Mouse (Mus musculus) kidney, embryonic 14.5 days (tissue): ENCODE measurements at regions not wholly inside any gene's neighbourhood (a gene's known extent, or its start where the extent isn't known, plus 50 kb on each side); places are given as distances from the start of the nearest gene placed in this dataset.

Experiments
- ATAC-seq: fragments of 200-750 bp; cut with Nextera tagmentation; 2 replicates; pipeline ENCODE4 v1.8.0; 2017; ENCODE audit warnings: moderate number of reproducible peaks, mild to moderate bottlenecking, moderate TSS enrichment, moderate library complexity; ENCODE audit not compliant: low FRiP score, low TSS enrichment
- H3K27ac ChIP-seq: fragments of 300-500 bp; sonication (generic); 2 replicates; pipeline ENCODE4 v1.5.1; 2014; ENCODE audit warnings: low read depth, mild to moderate bottlenecking, low read length, moderate library complexity, mixed read lengths
- H3K27me3 ChIP-seq: fragments of 300-500 bp; sonication (generic); 2 replicates; pipeline ENCODE4 v1.6.1; 2014; ENCODE audit warnings: mild to moderate bottlenecking, low read length; ENCODE audit not compliant: control insufficient read depth, insufficient read depth
- H3K36me3 ChIP-seq: fragments of 300-500 bp; sonication (generic); 2 replicates; pipeline ENCODE4 v1.6.1; 2014; ENCODE audit warnings: low read length, mixed read lengths; ENCODE audit not compliant: control insufficient read depth, insufficient read depth
- H3K4me1 ChIP-seq: fragments of 300-500 bp; sonication (generic); 2 replicates; pipeline ENCODE4 v1.6.1; 2014; ENCODE audit warnings: low read length, mixed read lengths; ENCODE audit not compliant: control insufficient read depth, insufficient read depth
- H3K4me2 ChIP-seq: fragments of 300-500 bp; sonication (generic); replicated peaks from 2 replicates; pipeline ENCODE4 v1.6.1; 2014; ENCODE audit warnings: low read depth, mild to moderate bottlenecking, low read length
- H3K4me3 ChIP-seq: fragments of 300-500 bp; sonication (generic); 2 replicates; pipeline ENCODE4 v1.5.1; 2014; ENCODE audit warnings: mild to moderate bottlenecking, low read length
- H3K9ac ChIP-seq: fragments of 300-500 bp; sonication (generic); 2 replicates; pipeline ENCODE4 v1.6.1; 2014; ENCODE audit warnings: low read depth, mild to moderate bottlenecking, low read length, moderate library complexity
- H3K9me3 ChIP-seq: fragments of 300-500 bp; sonication (generic); 2 replicates; pipeline ENCODE4 v1.6.1; 2016; ENCODE audit warnings: low read length; ENCODE audit not compliant: control insufficient read depth
- WGBS: fragments of 180-500 bp; shearing (Covaris S2); extraction: QIAGEN DNeasy Blood & Tissue Kit; methylation state at CpG from one replicate; pipeline ENCODE4 v1.1.7; 2014; 5-methylcytosine and 5-hydroxymethylcytosine counted together

GRCm38 (mm10) chr17:84129204-84129603 lies 58.5 kb downstream of the Zfp36l2 start:
- H3K27me3 ChIP-seq: no peaks in the 10 kb centered on the region
- no peaks in the 10 kb centered on the region for H3K36me3 ChIP-seq
- ATAC-seq: no peak
- WGBS: 58% methylated on average over 13 of the region's 13 CpGs
- no peak overlapping the region for H3K4me2 ChIP-seq
- no peak overlapping the region for H3K4me3 ChIP-seq
- H3K9ac ChIP-seq: no peak overlapping the region
- H3K27ac ChIP-seq: peak overlapping the region; percentile 18; the same call in 1 of the 2 replicates
- H3K9me3 ChIP-seq: no peaks in the 10 kb centered on the region
- H3K4me1 ChIP-seq: no peaks in the 10 kb centered on the region; the same call in 1 of the 2 replicates

GRCm38 (mm10) chr17:84128262-84128661 lies 59.5 kb downstream of the Zfp36l2 start:
- Histone ChIP-seq H3K9me3 (no peaks in the 10 kb centered on the region), H3K9ac (no peak overlapping the region), H3K36me3 (no peaks in the 10 kb centered on the region), H3K4me2 (no peak overlapping the region), H3K27ac (no peak overlapping the region), H3K27me3 (no peaks in the 10 kb centered on the region), H3K4me3 (no peak overlapping the region), H3K4me1 (no peaks in the 10 kb centered on the region)
- ATAC-seq: no peak
- 80% methylated on average over 5 of the region's 5 CpGs for WGBS

GRCm38 (mm10) chr17:84126168-84126567 lies 61.6 kb downstream of the Zfp36l2 start:
- ATAC-seq: no peak
- no peaks in the 10 kb centered on the region for H3K4me1 ChIP-seq
- no peak overlapping the region for H3K9ac ChIP-seq
- no peak overlapping the region for H3K27ac ChIP-seq
- H3K4me2 ChIP-seq: no peak overlapping the region
- WGBS: 63% methylated on average over 5 of the region's 5 CpGs
- H3K36me3 ChIP-seq: no peaks in the 10 kb centered on the region
- no peak overlapping the region for H3K4me3 ChIP-seq
- H3K9me3 ChIP-seq: no peaks in the 10 kb centered on the region
- no peaks in the 10 kb centered on the region for H3K27me3 ChIP-seq

- H3K4me1 ChIP-seq: peaks cover 10% of the 10 kb centered on the region; the same call in 1 of the 2 replicates
- H3K27ac ChIP-seq: no peak overlapping the region
- WGBS: 89% methylated on average over 2 of the region's 2 CpGs
- no peak overlapping the region for H3K4me3 ChIP-seq
- H3K27me3 ChIP-seq: no peaks in the 10 kb centered on the region
- ATAC-seq: no peak
- H3K4me2 ChIP-seq: no peak overlapping the region
- no peak overlapping the region for H3K9ac ChIP-seq
- H3K36me3 ChIP-seq: no peaks in the 10 kb centered on the region
- H3K9me3 ChIP-seq: no peaks in the 10 kb centered on the region
Measured at GRCm38 (mm10) chr17:84123161-84123560, 64.6 kb downstream of the Zfp36l2 start.

- 88% methylated on average over 6 of the region's 6 CpGs for WGBS
- H3K9me3 ChIP-seq: no peaks in the 10 kb centered on the region
- H3K27me3 ChIP-seq: no peaks in the 10 kb centered on the region
- no peak for ATAC-seq
- peaks cover 15% of the 10 kb centered on the region; the same call in 1 of the 2 replicates for H3K4me1 ChIP-seq
- H3K27ac ChIP-seq: no peak overlapping the region
- no peak overlapping the region for H3K4me3 ChIP-seq
- H3K9ac ChIP-seq: no peak overlapping the region
- no peaks in the 10 kb centered on the region for H3K36me3 ChIP-seq
- no peak overlapping the region for H3K4me2 ChIP-seq
Measured at GRCm38 (mm10) chr17:84122486-84123131, 65.1 kb downstream of the Zfp36l2 start.

GRCm38 (mm10) chr17:84121291-84121690 lies 66.5 kb downstream of the Zfp36l2 start:
- H3K27me3 ChIP-seq: no peaks in the 10 kb centered on the region
- H3K36me3 ChIP-seq: no peaks in the 10 kb centered on the region
- peaks cover 15% of the 10 kb centered on the region; the same call in 1 of the 2 replicates for H3K4me1 ChIP-seq
- ATAC-seq: no peak
- H3K9ac ChIP-seq: no peak overlapping the region
- no peak overlapping the region for H3K4me2 ChIP-seq
- H3K27ac ChIP-seq: no peak overlapping the region
- WGBS: 78% methylated on average over 6 of the region's 6 CpGs
- no peak overlapping the region for H3K4me3 ChIP-seq
- no peaks in the 10 kb centered on the region for H3K9me3 ChIP-seq

GRCm38 (mm10) chr17:84119221-84120017 lies 68.3 kb downstream of the Zfp36l2 start:
- H3K9ac ChIP-seq: no peak overlapping the region
- no peaks in the 10 kb centered on the region for H3K27me3 ChIP-seq
- no peak overlapping the region for H3K27ac ChIP-seq
- H3K4me3 ChIP-seq: no peak overlapping the region
- ATAC-seq: no peak
- H3K36me3 ChIP-seq: no peaks in the 10 kb centered on the region
- 90% methylated on average over 16 of the region's 16 CpGs for WGBS
- H3K4me2 ChIP-seq: no peak overlapping the region
- H3K4me1 ChIP-seq: peaks cover 15% of the 10 kb centered on the region; the same call in 1 of the 2 replicates
- H3K9me3 ChIP-seq: no peaks in the 10 kb centered on the region

- ATAC-seq: 0 out of 2 replicates have a peak, but pooled peaks have one; percentile 25
- 9% methylated on average over 1 of the region's 1 CpGs for whole genome bisulfite sequencing
- Histone ChIP-seq H3K27ac (no peak overlapping the region), H3K4me3 (no peak overlapping the region), H3K4me2 (no peak overlapping the region), H3K9ac (no peak overlapping the region), H3K27me3 (no peaks in the 10 kb centered on the region), H3K4me1 (peaks cover 19% of the 10 kb centered on the region; the same call in 1 of the 2 replicates), H3K36me3 (no peaks in the 10 kb centered on the region), H3K9me3 (no peaks in the 10 kb centered on the region)
Measured at GRCm38 (mm10) chr17:84118781-84119180, 69.0 kb downstream of the Zfp36l2 start.

- Histone ChIP-seq H3K27ac (no peak overlapping the region), H3K4me1 (peaks cover 19% of the 10 kb centered on the region; the same call in 1 of the 2 replicates), H3K36me3 (no peaks in the 10 kb centered on the region), H3K4me2 (no peak overlapping the region), H3K4me3 (no peak overlapping the region), H3K9me3 (no peaks in the 10 kb centered on the region), H3K27me3 (no peaks in the 10 kb centered on the region), H3K9ac (no peak overlapping the region)
- ATAC-seq: no peak
- WGBS: 70% methylated on average over 4 of the region's 4 CpGs
Measured at GRCm38 (mm10) chr17:84118271-84118670, 69.5 kb downstream of the Zfp36l2 start.
